Mouse (Mus musculus): ENCODE results near the gene Filip1. TPM values are rescaled to one million over a fixed set of nuclear protein-coding genes. Genes with fewer than 3 reads are reported as not detected.

The Filip1 gene
- polyA plus RNA-seq, 1 experiment from 2014 or later: 4.2 TPM

- H3K4me2 ChIP-seq (ENCODE audit: low read length): no peak overlapping the region
- no peaks in the 10 kb centered on the region for H3K27me3 ChIP-seq (ENCODE audit: control insufficient read depth, insufficient read depth, low read length)
- H3K27ac ChIP-seq (replicated peaks; ENCODE audit: low read depth, low read length): no peak overlapping the region
- no peak for ATAC-seq (ENCODE audit: low FRiP score, low TSS enrichment)
- H3K4me1 ChIP-seq (ENCODE audit: control insufficient read depth, insufficient read depth, low read length): peaks cover 11% of the 10 kb centered on the region; the same call in 1 of the 2 replicates
- peaks cover 8% of the 10 kb centered on the region for H3K36me3 ChIP-seq (ENCODE audit: control insufficient read depth, insufficient read depth, low read length)
- no peak overlapping the region for H3K4me3 ChIP-seq (replicated peaks; ENCODE audit: low read depth, low read length)
- H3K9ac ChIP-seq (replicated peaks; ENCODE audit: low read length): no peak overlapping the region
- DNase-seq: no peak
- WGBS: 21% methylated on average over 2 of the region's 2 CpGs
- no peaks in the 10 kb centered on the region for H3K9me3 ChIP-seq (ENCODE audit: control insufficient read depth, low read length)
Measured at GRCm38 (mm10) chr9:79823856-79824255, 188.8 kb downstream of the Filip1 start.

- Histone ChIP-seq H3K4me3 (replicated peaks; ENCODE audit: low read depth, low read length) (no peak overlapping the region), H3K4me1 (ENCODE audit: control insufficient read depth, insufficient read depth, low read length) (peaks cover 11% of the 10 kb centered on the region; the same call in 1 of the 2 replicates), H3K27ac (replicated peaks; ENCODE audit: low read depth, low read length) (no peak overlapping the region), H3K9ac (replicated peaks; ENCODE audit: low read length) (no peak overlapping the region), H3K27me3 (ENCODE audit: control insufficient read depth, insufficient read depth, low read length) (no peaks in the 10 kb centered on the region), H3K9me3 (ENCODE audit: control insufficient read depth, low read length) (0 out of 2 replicates have a peak, but pooled peaks cover 3% of the 10 kb centered on the region), H3K4me2 (ENCODE audit: low read length) (no peak overlapping the region), H3K36me3 (ENCODE audit: control insufficient read depth, insufficient read depth, low read length) (peaks cover 12% of the 10 kb centered on the region)
- DNase-seq: peak; percentile 43
- no peak for ATAC-seq (ENCODE audit: low FRiP score, low TSS enrichment)
- WGBS: 7% methylated on average over 4 of the region's 4 CpGs
Measured at GRCm38 (mm10) chr9:79823438-79823837, 189.2 kb downstream of the Filip1 start.

DNA sequence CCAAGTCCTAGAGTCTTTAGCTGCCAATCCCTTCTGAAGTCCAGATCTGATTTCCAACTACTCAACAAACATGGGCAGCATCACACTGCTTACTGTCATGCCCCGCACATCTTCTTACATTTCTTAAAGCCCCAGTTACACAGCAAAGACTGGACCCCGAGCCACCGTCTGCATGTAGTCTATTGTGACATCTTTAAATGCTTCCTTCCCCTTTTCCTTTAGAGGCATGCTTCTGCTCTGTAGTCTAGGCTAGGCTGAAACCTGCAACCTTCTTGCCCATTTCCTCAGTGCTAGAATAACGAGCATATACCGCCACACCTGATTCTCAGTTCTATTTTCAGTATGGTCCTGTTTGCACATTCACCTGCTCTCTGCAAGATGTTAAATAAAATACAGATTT, 196.2 kb downstream of the Filip1 start:
- Histone ChIP-seq H3K27ac (replicated peaks; ENCODE audit: low read depth, low read length) (no peak overlapping the region), H3K9me3 (ENCODE audit: control insufficient read depth, low read length) (0 out of 2 replicates have a peak, but pooled peaks cover 7% of the 10 kb centered on the region), H3K9ac (replicated peaks; ENCODE audit: low read length) (no peak overlapping the region), H3K4me3 (replicated peaks; ENCODE audit: low read depth, low read length) (no peak overlapping the region), H3K27me3 (ENCODE audit: control insufficient read depth, insufficient read depth, low read length) (no peaks in the 10 kb centered on the region), H3K4me2 (ENCODE audit: low read length) (no peak overlapping the region), H3K4me1 (ENCODE audit: control insufficient read depth, insufficient read depth, low read length) (no peaks in the 10 kb centered on the region), H3K36me3 (ENCODE audit: control insufficient read depth, insufficient read depth, low read length) (peaks cover 14% of the 10 kb centered on the region)
- ATAC-seq (ENCODE audit: low FRiP score, low TSS enrichment): no peak
- no peak for DNase-seq
- 94% methylated on average over 5 of the region's 5 CpGs for WGBS

DNA sequence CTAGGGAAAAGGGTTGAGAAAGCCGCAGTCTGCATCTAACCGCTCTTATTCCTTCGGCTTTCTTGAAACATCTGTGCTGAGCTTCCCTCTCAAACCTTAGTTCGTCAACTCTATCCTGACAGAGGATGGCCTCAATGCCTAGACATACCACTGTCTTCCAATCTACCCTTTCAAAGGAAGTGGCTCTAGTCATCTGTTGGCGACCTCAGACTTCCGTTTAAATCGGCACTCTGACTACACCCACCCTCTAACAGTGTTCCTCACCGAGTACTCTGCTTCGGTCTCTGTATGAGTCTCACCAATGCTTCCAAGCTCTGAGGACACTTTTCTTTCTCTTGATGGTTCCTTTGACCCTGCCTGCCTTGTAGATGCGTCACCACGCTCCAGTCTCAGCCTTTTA, 196.6 kb downstream of the Filip1 start:
- ATAC-seq (ENCODE audit: low FRiP score, low TSS enrichment) (no peak), DNase-seq (no peak)
- Histone ChIP-seq H3K36me3 (ENCODE audit: control insufficient read depth, insufficient read depth, low read length) (peaks cover 14% of the 10 kb centered on the region), H3K9ac (replicated peaks; ENCODE audit: low read length) (no peak overlapping the region), H3K4me3 (replicated peaks; ENCODE audit: low read depth, low read length) (no peak overlapping the region), H3K9me3 (ENCODE audit: control insufficient read depth, low read length) (0 out of 2 replicates have a peak, but pooled peaks cover 7% of the 10 kb centered on the region), H3K27me3 (ENCODE audit: control insufficient read depth, insufficient read depth, low read length) (no peaks in the 10 kb centered on the region), H3K4me2 (ENCODE audit: low read length) (no peak overlapping the region), H3K27ac (replicated peaks; ENCODE audit: low read depth, low read length) (no peak overlapping the region), H3K4me1 (ENCODE audit: control insufficient read depth, insufficient read depth, low read length) (no peaks in the 10 kb centered on the region)
- WGBS: 96% methylated on average over 11 of the region's 11 CpGs

DNA sequence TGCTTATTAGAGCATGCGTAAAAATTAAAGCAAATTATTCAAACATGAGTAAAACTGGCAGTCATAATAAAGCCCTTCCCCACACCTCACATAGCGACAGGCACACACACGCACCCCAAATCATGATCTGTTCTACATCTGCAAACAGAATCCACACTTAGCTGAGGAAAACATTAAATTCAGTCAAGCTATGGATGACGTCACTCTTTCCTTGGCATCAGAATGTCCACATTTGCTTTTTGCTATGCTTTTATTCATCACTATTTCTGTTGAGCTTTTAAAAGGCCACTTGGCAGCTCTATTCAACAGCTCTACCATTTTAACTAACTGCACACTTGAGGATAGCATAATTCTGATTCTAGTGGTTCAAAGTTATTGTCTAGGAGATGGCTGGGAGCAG, 198.1 kb downstream of the Filip1 start:
- H3K4me3 ChIP-seq (replicated peaks; ENCODE audit: low read depth, low read length): no peak overlapping the region
- no peaks in the 10 kb centered on the region for H3K27me3 ChIP-seq (ENCODE audit: control insufficient read depth, insufficient read depth, low read length)
- H3K27ac ChIP-seq (replicated peaks; ENCODE audit: low read depth, low read length): no peak overlapping the region
- H3K4me2 ChIP-seq (ENCODE audit: low read length): no peak overlapping the region
- peaks cover 12% of the 10 kb centered on the region for H3K36me3 ChIP-seq (ENCODE audit: control insufficient read depth, insufficient read depth, low read length)
- no peak overlapping the region for H3K9ac ChIP-seq (replicated peaks; ENCODE audit: low read length)
- ATAC-seq (ENCODE audit: low FRiP score, low TSS enrichment): no peak
- no peaks in the 10 kb centered on the region for H3K4me1 ChIP-seq (ENCODE audit: control insufficient read depth, insufficient read depth, low read length)
- no peak for DNase-seq
- H3K9me3 ChIP-seq (ENCODE audit: control insufficient read depth, low read length): 0 out of 2 replicates have a peak, but pooled peaks cover 7% of the 10 kb centered on the region
- WGBS: 93% methylated on average over 4 of the region's 4 CpGs

- no peaks in the 10 kb centered on the region for H3K9me3 ChIP-seq (ENCODE audit: control insufficient read depth, low read length)
- WGBS: 77% methylated on average over 11 of the region's 11 CpGs
- no peak for ATAC-seq (ENCODE audit: low FRiP score, low TSS enrichment)
Measured at GRCm38 (mm10) chr9:79810969-79811902, 201.4 kb downstream of the Filip1 start.

DNA sequence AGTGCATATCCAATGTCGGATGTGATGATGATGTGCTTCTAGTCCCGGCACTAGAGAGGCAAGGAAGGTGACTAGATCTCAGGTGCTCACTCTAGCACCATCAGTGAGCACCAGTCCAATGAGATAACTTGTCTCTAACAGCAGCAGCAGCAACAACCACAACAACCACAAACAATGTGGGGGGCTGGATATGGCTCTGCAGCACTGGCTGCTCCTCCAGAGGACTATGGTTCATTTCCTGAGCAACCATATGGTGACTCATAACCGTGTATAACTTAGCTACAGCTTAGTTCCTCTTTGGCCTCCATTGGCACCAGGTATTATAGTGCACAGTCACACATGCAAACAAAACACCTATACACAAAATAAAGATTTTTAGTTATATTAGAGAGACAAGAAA, 202.1 kb downstream of the Filip1 start:
- Histone ChIP-seq H3K4me1 (ENCODE audit: control insufficient read depth, insufficient read depth, low read length) (no peaks in the 10 kb centered on the region), H3K27me3 (ENCODE audit: control insufficient read depth, insufficient read depth, low read length) (no peaks in the 10 kb centered on the region), H3K4me2 (ENCODE audit: low read length) (no peak overlapping the region), H3K4me3 (replicated peaks; ENCODE audit: low read depth, low read length) (no peak overlapping the region), H3K36me3 (ENCODE audit: control insufficient read depth, insufficient read depth, low read length) (no peaks in the 10 kb centered on the region), H3K27ac (replicated peaks; ENCODE audit: low read depth, low read length) (no peak overlapping the region), H3K9me3 (ENCODE audit: control insufficient read depth, low read length) (no peaks in the 10 kb centered on the region), H3K9ac (replicated peaks; ENCODE audit: low read length) (no peak overlapping the region)
- no peak for ATAC-seq (ENCODE audit: low FRiP score, low TSS enrichment)
- WGBS: 86% methylated on average over 3 of the region's 3 CpGs
- DNase-seq: no peak

More at GRCm38 (mm10) chr9:79810969-79811902, 201.4 kb downstream of the Filip1 start:
- Histone ChIP-seq H3K27ac (replicated peaks; ENCODE audit: low read depth, low read length) (no peak overlapping the region), H3K27me3 (ENCODE audit: control insufficient read depth, insufficient read depth, low read length) (no peaks in the 10 kb centered on the region), H3K4me1 (ENCODE audit: control insufficient read depth, insufficient read depth, low read length) (no peaks in the 10 kb centered on the region), H3K4me2 (ENCODE audit: low read length) (no peak overlapping the region), H3K9ac (replicated peaks; ENCODE audit: low read length) (no peak overlapping the region), H3K36me3 (ENCODE audit: control insufficient read depth, insufficient read depth, low read length) (no peaks in the 10 kb centered on the region), H3K4me3 (replicated peaks; ENCODE audit: low read depth, low read length) (no peak overlapping the region)
- no peak for DNase-seq

GRCm38 (mm10) chr9:79809411-79809810, 203.2 kb downstream of the Filip1 start:
- ATAC-seq (ENCODE audit: low FRiP score, low TSS enrichment): no peak
- Histone ChIP-seq H3K36me3 (ENCODE audit: control insufficient read depth, insufficient read depth, low read length) (no peaks in the 10 kb centered on the region), H3K9me3 (ENCODE audit: control insufficient read depth, low read length) (no peaks in the 10 kb centered on the region), H3K9ac (replicated peaks; ENCODE audit: low read length) (no peak overlapping the region), H3K27ac (replicated peaks; ENCODE audit: low read depth, low read length) (no peak overlapping the region), H3K4me3 (replicated peaks; ENCODE audit: low read depth, low read length) (no peak overlapping the region), H3K27me3 (ENCODE audit: control insufficient read depth, insufficient read depth, low read length) (no peaks in the 10 kb centered on the region), H3K4me1 (ENCODE audit: control insufficient read depth, insufficient read depth, low read length) (no peaks in the 10 kb centered on the region), H3K4me2 (ENCODE audit: low read length) (no peak overlapping the region)
- 76% methylated on average over 6 of the region's 6 CpGs for WGBS
- DNase-seq: no peak

DNA sequence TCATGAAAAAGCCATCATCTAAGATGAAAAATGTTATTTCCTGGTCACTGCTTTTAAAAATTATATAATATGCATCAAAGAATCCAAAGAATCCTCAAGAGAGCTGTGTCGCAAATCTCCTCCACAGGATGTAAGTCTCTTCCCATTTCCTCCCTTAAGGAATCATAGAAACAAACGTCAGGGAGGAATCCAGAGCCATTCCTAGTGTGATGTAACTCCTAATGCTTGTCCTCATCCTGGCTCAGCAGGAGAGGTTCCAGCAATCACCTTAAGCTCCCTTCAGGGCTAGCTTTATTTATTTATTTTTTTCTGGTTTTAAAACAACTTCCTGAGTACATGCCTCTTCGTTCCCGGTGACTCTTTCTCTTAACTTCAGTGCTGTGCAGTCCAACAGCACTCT, 205.5 kb downstream of the Filip1 start:
- Histone ChIP-seq H3K4me1 (ENCODE audit: control insufficient read depth, insufficient read depth, low read length) (no peaks in the 10 kb centered on the region), H3K4me2 (ENCODE audit: low read length) (no peak overlapping the region), H3K9ac (replicated peaks; ENCODE audit: low read length) (no peak overlapping the region), H3K27ac (replicated peaks; ENCODE audit: low read depth, low read length) (no peak overlapping the region), H3K27me3 (ENCODE audit: control insufficient read depth, insufficient read depth, low read length) (no peaks in the 10 kb centered on the region), H3K36me3 (ENCODE audit: control insufficient read depth, insufficient read depth, low read length) (no peaks in the 10 kb centered on the region), H3K9me3 (ENCODE audit: control insufficient read depth, low read length) (no peaks in the 10 kb centered on the region), H3K4me3 (replicated peaks; ENCODE audit: low read depth, low read length) (no peak overlapping the region)
- 71% methylated on average over 4 of the region's 4 CpGs for WGBS
- ATAC-seq (ENCODE audit: low FRiP score, low TSS enrichment) (no peak), DNase-seq (no peak)

Measured in midbrain, embryonic 14.5 days (tissue).